ENCODE assay signal across 10 mouse cellular contexts in genomic region chr2:4568967-4569366, GRCm38 (mm10).
DNase-seq lines count a peak whose midpoint lies in the region; ATAC-seq and TF ChIP-seq lines count a peak whose summit lies in the region.
"Had no signal": no experiment of that assay in that cellular context is flagged by ENCODE, and none has a peak within 500 bp of the region (broad histone marks: within the 10 kb centered on the region; RNA-seq: fewer than 3 reads in every experiment).

No protein-coding gene starts in this region.

- peaks cover 30% of the 10 kb centered on the region for H3K36me3 ChIP-seq in hindbrain, postnatal 0 days (ENCODE audit: insufficient read depth, low read length)
- H3K36me3 ChIP-seq in hindbrain, embryonic 12.5 days, result peaks cover 65% of the 10 kb centered on the region
- peaks cover 65% of the 10 kb centered on the region for H3K36me3 ChIP-seq in liver, embryonic 16.5 days (ENCODE audit: control insufficient read depth, insufficient read depth)

- H3K9me3 ChIP-seq in hindbrain, postnatal 0 days (ENCODE audit: low read length), result no peaks in the 10 kb centered on the region
- H3K9me3 ChIP-seq in hindbrain, embryonic 12.5 days (replicated peaks), result no peaks in the 10 kb centered on the region
- H3K9me3 ChIP-seq in liver, embryonic 16.5 days (replicated peaks; ENCODE audit: control insufficient read depth, low read length), result no peaks in the 10 kb centered on the region
- H3K9me3 ChIP-seq: limb, embryonic 15.5 days had no signal

- DNase-seq in cerebellum, adult 11-12 months, result no peak
- DNase-seq in hindbrain, postnatal 0 days (ENCODE audit: low spot score), result no peak
- no peak for DNase-seq in right cerebral cortex, postnatal 4 days
- no peak for DNase-seq in ovary, postnatal 14 days (ENCODE audit: low spot score)
- DNase-seq: kidney, postnatal 4 days had no signal

- no peak overlapping the region for H3K9ac ChIP-seq in hindbrain, postnatal 0 days (replicated peaks; ENCODE audit: low read length)
- H3K9ac ChIP-seq in hindbrain, embryonic 12.5 days, result no peak overlapping the region
- no peak overlapping the region for H3K9ac ChIP-seq in liver, embryonic 16.5 days (ENCODE audit: low read depth, low read length)
- H3K9ac ChIP-seq: limb, embryonic 15.5 days had no signal

- no peak for TF ChIP-seq POLR2A in bone marrow macrophage, adult 2 months (IDR thresholded peaks at IDR 0.05; ENCODE audit: borderline replicate concordance, low read depth, low read length)

- H3K4me2 ChIP-seq in hindbrain, postnatal 0 days (ENCODE audit: low read depth, low read length), result no peak overlapping the region
- no peak overlapping the region for H3K4me2 ChIP-seq in hindbrain, embryonic 12.5 days (replicated peaks)
- 0 out of 2 replicates have a peak overlapping the region, but pooled peaks have one; percentile 0 for H3K4me2 ChIP-seq in liver, embryonic 16.5 days (ENCODE audit: low read depth, low read length)
- H3K4me2 ChIP-seq: limb, embryonic 15.5 days had no signal

- TF ChIP-seq CTCF in hindbrain, postnatal 0 days (IDR thresholded peaks at IDR 0.05; ENCODE audit: low read depth), result no peak
- no peak for TF ChIP-seq CTCF in bone marrow macrophage, adult 2 months (IDR thresholded peaks at IDR 0.05; ENCODE audit: low read depth, low read length)

- no peaks in the 10 kb centered on the region for H3K4me1 ChIP-seq in hindbrain, postnatal 0 days (ENCODE audit: insufficient read depth, low read length)
- peaks cover 7% of the 10 kb centered on the region for H3K4me1 ChIP-seq in hindbrain, embryonic 12.5 days
- H3K4me1 ChIP-seq in bone marrow macrophage, adult 2 months (ENCODE audit: control insufficient read depth, insufficient read depth, low read length), result peaks cover 74% of the 10 kb centered on the region
- peaks cover 87% of the 10 kb centered on the region for H3K4me1 ChIP-seq in liver, embryonic 16.5 days (ENCODE audit: control insufficient read depth, low read depth, low read length)

- peak; percentile 71 for ATAC-seq in cerebellum, adult (ENCODE audit: insufficient number of reproducible peaks, low FRiP score, low TSS enrichment)
- ATAC-seq in hindbrain, postnatal 0 days, result peak; percentile 68
- no peak for ATAC-seq in hindbrain, embryonic 12.5 days (ENCODE audit: low FRiP score)
- ATAC-seq in liver, embryonic 16.5 days (ENCODE audit: low read depth), result no peak

- no peak overlapping the region for H3K27ac ChIP-seq in hindbrain, postnatal 0 days
- H3K27ac ChIP-seq in hindbrain, embryonic 12.5 days, result no peak overlapping the region
- H3K27ac ChIP-seq in bone marrow macrophage, adult 2 months (ENCODE audit: insufficient read depth, low read depth, low read length), result peak overlapping the region; percentile 22; the same call in 1 of the 2 replicates
- peak overlapping the region; percentile 29; the same call in 1 of the 2 replicates for H3K27ac ChIP-seq in liver, embryonic 16.5 days (ENCODE audit: low read length)
- H3K27ac ChIP-seq: limb, embryonic 15.5 days had no signal

- no peaks in the 10 kb centered on the region for H3K27me3 ChIP-seq in hindbrain, postnatal 0 days (ENCODE audit: insufficient read depth, low read length)
- no peaks in the 10 kb centered on the region for H3K27me3 ChIP-seq in hindbrain, embryonic 12.5 days
- no peaks in the 10 kb centered on the region for H3K27me3 ChIP-seq in liver, embryonic 16.5 days (ENCODE audit: control insufficient read depth, insufficient read depth, low read depth, low read length)
- H3K27me3 ChIP-seq: limb, embryonic 15.5 days had no signal

- 51% methylated on average over 5 of the region's 5 CpGs for whole genome bisulfite sequencing in hindbrain, postnatal 0 days
- WGBS in hindbrain, embryonic 12.5 days, result 83% methylated on average over 5 of the region's 5 CpGs
- WGBS in liver, embryonic 16.5 days (ENCODE audit: insufficient replicate concordance), result 70% methylated on average over 5 of the region's 5 CpGs

- H3K4me3 ChIP-seq in hindbrain, postnatal 0 days (ENCODE audit: low read length), result no peak overlapping the region
- no peak overlapping the region for H3K4me3 ChIP-seq in hindbrain, embryonic 12.5 days
- H3K4me3 ChIP-seq in bone marrow macrophage, adult 2 months (ENCODE audit: insufficient read depth, low read length), result no peak overlapping the region
- H3K4me3 ChIP-seq in liver, embryonic 16.5 days (ENCODE audit: low read depth, low read length), result no peak overlapping the region
- H3K4me3 ChIP-seq: limb, embryonic 15.5 days had no signal

Comparison
In these comparisons a context has a peak if more than half of its experiments do, and no peak if none do; other contexts are left out.
1. ATAC-seq: peak in cerebellum, adult (single experiment) and hindbrain, postnatal 0 days (single experiment); none in hindbrain, embryonic 12.5 days (single experiment) and liver, embryonic 16.5 days (single experiment).
2. H3K27ac ChIP-seq: peak in bone marrow macrophage, adult 2 months (single experiment) and liver, embryonic 16.5 days (single experiment); none in hindbrain, postnatal 0 days (single experiment) and hindbrain, embryonic 12.5 days (single experiment).